Mouse (Mus musculus) splenic B cell, adult 2 months (primary cell): ENCODE measurements around the gene Palm2.

Source experiments
- DNase-seq: peaks from one replicate; pipeline ENCODE4 v3.0.0-alpha.2; 2011; ENCODE audit warnings: low read depth, low spot score
- H3K27me3 ChIP-seq: 2 replicates; pipeline ENCODE4 v1.6.1; 2012; ENCODE audit warnings: mild to moderate bottlenecking, low read length, moderate library complexity, mixed read lengths; ENCODE audit not compliant: control insufficient read depth, poor library complexity, insufficient read depth, severe bottlenecking
- H3K36me3 ChIP-seq: 2 replicates; pipeline ENCODE4 v1.6.1; 2012; ENCODE audit warnings: mild to moderate bottlenecking, low read length, moderate library complexity, mixed read lengths; ENCODE audit not compliant: control insufficient read depth, poor library complexity, insufficient read depth, severe bottlenecking

Gene Palm2

DNA sequence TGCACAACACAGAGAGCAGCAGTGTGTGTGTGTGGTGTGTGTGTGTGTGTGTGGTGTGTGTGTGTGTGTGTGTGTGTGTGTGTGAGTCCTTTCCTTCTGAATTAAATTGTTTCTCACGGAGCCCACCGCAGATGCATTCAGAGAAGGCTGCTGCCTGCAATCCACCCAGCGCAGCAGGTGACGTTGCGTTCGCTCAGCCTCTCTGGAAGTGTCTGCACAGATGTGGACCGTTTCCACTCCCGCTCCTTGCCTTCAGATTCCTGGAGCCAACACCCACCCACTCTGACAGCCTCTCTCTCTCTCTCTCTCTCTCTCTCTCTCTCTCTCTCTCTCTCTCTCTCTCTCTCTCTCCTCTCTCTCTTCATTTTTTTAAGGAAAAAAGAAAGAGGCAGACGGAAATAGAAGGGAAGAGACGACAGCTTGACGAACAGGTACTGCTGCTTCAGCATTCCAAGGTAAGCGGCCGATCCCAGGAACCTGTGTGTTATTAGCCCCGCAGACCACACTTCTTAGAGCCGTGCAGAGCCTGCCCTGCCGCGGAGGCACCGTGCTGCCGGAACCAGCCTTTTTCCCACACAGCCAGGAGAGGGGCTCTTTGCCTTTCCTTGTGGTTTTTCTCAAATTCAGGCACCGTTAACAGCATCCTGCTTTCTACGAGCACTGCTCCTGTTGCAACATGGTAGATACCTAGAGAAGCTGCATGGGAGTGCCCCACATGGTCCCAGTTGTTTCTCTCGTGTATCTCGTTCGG lies 203.8 kb downstream of the Palm2 start:
- DNase-seq, result no peak
- H3K36me3 ChIP-seq, result no peaks in the 10 kb centered on the region
- no peaks in the 10 kb centered on the region for H3K27me3 ChIP-seq

GRCm38 (mm10) chr4:57638941-57639340 lies 204.9 kb downstream of the Palm2 start:
- DNase-seq, result no peak
- Histone ChIP-seq H3K27me3 (no peaks in the 10 kb centered on the region), H3K36me3 (no peaks in the 10 kb centered on the region)

- Histone ChIP-seq H3K36me3 (no peaks in the 10 kb centered on the region), H3K27me3 (no peaks in the 10 kb centered on the region)
- DNase-seq, result no peak
Observed at GRCm38 (mm10) chr4:57640222-57640621, 206.2 kb downstream of the Palm2 start.

DNA sequence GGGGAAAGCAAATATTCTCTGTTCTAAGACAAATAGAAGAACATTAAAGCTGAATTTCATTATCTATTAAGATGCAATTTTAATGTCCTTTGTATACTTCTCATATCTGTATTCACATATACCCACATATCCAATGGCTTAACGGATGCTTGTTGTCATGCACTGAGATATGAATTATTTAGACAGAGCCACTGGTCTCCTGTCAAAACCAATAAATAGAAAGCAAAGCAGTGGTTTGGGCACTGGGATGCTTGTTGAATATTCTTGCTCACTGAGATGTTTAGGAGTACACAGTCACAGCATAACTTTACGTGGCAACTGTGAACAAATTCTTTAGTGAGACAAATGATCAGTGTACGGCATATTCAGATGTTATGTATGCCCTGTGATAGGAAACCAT lies 206.9 kb downstream of the Palm2 start:
- Histone ChIP-seq H3K27me3 (no peaks in the 10 kb centered on the region), H3K36me3 (no peaks in the 10 kb centered on the region)
- no peak for DNase-seq

DNA sequence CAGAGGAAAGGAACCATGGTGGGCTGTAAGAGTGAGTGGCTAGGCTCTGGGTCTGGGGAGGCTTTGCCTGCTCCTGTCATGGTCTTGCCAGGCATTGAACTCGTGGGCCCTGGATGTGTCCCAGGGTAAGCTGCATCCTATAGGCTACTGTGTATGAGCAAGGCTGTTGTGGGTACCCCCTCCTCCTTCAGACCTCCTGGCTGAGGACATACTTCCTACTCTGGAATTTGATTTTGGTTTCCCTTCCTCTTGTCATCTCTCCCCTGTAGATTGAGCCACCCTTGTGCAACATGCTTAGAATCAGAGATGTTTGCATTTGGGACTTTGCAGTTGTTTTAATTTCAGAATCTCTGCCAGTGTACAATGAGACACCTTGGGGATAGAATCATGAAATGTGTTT lies 216.9 kb downstream of the Palm2 start:
- H3K36me3 ChIP-seq, result no peaks in the 10 kb centered on the region
- DNase-seq, result no peak
- no peaks in the 10 kb centered on the region for H3K27me3 ChIP-seq

DNA sequence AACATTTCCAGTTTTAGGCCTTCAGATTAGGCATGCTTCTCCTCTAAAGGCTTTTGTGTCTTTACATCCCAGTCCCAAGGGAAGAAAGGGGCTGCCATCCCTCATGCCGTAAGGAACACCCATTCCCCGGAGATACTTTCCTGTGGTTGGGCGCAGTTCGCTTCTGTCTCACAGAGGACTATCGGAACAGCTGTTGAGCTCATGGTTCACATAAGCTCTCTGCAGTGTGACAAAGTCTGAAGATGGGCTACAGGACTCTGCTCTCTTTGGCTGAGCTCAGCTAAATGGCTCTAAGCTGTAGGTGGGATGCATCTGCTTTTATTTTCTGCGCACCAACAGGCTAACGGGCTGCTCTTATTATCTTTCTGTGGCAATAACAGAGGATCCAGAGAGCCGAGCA lies 217.5 kb downstream of the Palm2 start:
- no peak for DNase-seq
- Histone ChIP-seq H3K27me3 (no peaks in the 10 kb centered on the region), H3K36me3 (no peaks in the 10 kb centered on the region)

DNA sequence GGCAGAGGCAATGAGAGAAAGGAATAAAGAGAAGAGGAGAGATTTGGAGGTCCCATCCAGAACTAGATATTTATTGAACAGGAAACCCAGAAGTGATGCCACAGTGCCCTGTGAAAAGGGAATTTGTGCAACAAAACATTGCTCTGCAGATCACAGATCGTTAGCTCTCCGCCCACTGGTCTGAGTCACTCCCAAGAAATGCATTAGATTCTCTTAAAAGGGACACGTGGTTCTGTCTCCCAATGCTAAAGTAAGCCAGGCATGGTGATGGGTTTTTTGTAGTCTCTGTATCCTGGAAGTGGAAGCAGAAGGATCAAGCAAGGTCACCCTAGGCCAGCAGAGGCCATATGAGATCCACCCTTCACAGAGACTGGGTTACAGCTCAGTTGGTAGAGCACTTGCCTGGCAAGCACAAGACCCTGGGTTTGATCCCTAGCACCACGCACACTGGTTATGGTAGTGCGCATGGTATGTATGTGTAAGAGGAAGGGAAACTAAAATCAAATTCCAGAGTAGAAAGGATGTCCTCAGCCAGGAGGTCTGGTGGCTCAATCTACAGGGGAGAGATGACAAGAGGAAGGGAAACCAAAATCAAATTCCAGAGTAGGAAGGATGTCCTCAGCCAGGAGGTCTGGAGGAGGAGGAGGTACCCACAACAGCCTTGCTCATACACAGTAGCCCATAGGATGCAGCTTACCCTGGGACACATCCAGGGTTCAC lies 218.3 kb downstream of the Palm2 start:
- no peaks in the 10 kb centered on the region for H3K27me3 ChIP-seq
- DNase-seq, result no peak

DNA sequence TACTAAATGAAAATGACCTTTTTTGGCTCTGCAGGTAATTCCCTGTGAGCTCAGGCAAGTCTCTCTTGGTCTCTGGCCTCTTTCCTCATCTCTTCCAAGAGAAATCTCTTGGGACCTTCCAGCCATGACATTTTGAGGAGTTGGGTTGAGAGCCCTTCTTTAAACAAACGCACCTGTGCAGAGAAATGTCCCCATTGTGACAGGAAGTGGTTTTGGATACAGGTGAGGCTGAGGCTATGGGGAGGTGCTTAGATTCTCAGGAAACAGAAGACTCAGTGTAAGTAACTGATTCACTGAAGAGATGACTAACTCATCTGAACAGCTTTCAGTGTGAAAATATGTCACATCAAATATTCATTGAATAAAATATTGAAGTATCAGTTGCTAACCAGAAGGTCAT lies 221.9 kb downstream of the Palm2 start:
- DNase-seq, result no peak
- no peaks in the 10 kb centered on the region for H3K27me3 ChIP-seq
- no peaks in the 10 kb centered on the region for H3K36me3 ChIP-seq

More for the DNA sequence above, 218.3 kb downstream of the Palm2 start:
- H3K36me3 ChIP-seq, result no peaks in the 10 kb centered on the region

GRCm38 (mm10) chr4:57656388-57656787 lies 222.3 kb downstream of the Palm2 start:
- Histone ChIP-seq H3K36me3 (no peaks in the 10 kb centered on the region), H3K27me3 (no peaks in the 10 kb centered on the region)
- no peak for DNase-seq

GRCm38 (mm10) chr4:57656861-57657260 lies 222.8 kb downstream of the Palm2 start:
- no peaks in the 10 kb centered on the region for H3K36me3 ChIP-seq
- DNase-seq, result no peak
- H3K27me3 ChIP-seq, result no peaks in the 10 kb centered on the region

DNA sequence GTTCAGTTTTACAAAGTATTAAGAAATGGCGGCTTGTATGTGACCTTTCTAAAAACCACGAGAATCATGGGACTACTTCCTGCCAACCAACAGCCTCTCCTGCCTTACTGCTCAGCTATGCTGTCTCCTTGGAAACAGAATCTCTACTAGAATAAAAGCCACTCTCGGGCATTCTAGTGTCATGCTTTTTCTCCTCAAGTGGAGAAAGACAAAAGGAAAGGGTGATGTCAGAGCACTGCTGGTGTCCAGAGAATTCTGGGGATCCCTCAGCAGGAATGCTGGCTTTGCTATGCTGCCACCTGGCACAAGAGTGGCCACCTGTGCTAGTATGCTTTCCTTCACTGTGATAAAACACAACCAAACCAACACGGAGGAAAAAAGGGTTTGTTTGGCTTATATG lies 226.4 kb downstream of the Palm2 start:
- no peak for DNase-seq
- H3K27me3 ChIP-seq, result no peaks in the 10 kb centered on the region
- no peaks in the 10 kb centered on the region for H3K36me3 ChIP-seq

- Histone ChIP-seq H3K27me3 (peaks cover 2% of the 10 kb centered on the region), H3K36me3 (no peaks in the 10 kb centered on the region)
- DNase-seq, result no peak
Observed at GRCm38 (mm10) chr4:57666101-57666500, 232.1 kb downstream of the Palm2 start.

- Histone ChIP-seq H3K27me3 (peaks cover 2% of the 10 kb centered on the region), H3K36me3 (no peaks in the 10 kb centered on the region)
- peak; percentile 53 for DNase-seq
Observed at GRCm38 (mm10) chr4:57670813-57671469, 236.9 kb downstream of the Palm2 start.

DNA sequence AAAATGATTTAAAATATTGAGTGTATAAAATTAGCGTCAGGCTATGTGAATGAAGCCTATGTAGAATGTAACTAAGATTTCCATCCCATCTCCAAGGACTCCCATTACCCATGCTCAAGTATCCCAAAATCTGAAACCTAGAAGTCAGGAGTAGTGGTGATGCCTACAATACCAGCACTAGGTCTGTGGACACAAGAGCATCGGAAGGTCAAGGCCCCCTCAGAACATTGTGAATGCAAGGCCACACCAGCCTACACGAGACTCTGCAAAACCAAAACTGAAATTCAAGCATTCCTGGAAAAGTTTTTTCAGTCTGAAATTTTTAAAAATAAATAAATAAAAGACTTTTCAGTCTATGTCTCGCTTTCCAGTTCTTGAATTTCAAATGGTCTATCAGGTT lies 238.5 kb downstream of the Palm2 start:
- DNase-seq, result no peak
- H3K36me3 ChIP-seq, result no peaks in the 10 kb centered on the region
- no peaks in the 10 kb centered on the region for H3K27me3 ChIP-seq
